Mouse (Mus musculus) brain, embryonic 14.5 days (tissue): ENCODE measurements around the gene Traf2.

ENCODE experiments used
- CTCF ChIP-seq: fragments of 200-500 bp; IDR thresholded peaks from 2 replicates; pipeline ENCODE4 v1.5.1; 2012; ENCODE audit warnings: inconsistent platforms, mild to moderate bottlenecking, moderate library complexity, borderline replicate concordance; ENCODE audit not compliant: insufficient read depth, insufficient read length; ENCODE audit errors: extremely low read depth
- POLR2A ChIP-seq: fragments of 200-500 bp; IDR thresholded peaks from 2 replicates; pipeline ENCODE4 v1.6.1; 2012; ENCODE audit warnings: mild to moderate bottlenecking, inconsistent platforms, borderline replicate concordance; ENCODE audit not compliant: poor library complexity, insufficient read depth, insufficient read length, severe bottlenecking; ENCODE audit errors: extremely low read depth

- no peak for TF ChIP-seq CTCF
- TF ChIP-seq POLR2A: no peak
Observed at GRCm38 (mm10) chr2:25488671-25489068, 58.1 kb downstream of the Traf2 start.
